Mouse (Mus musculus) liver, adult 2 months (tissue): Measurements from ENCODE around the gene Klhdc1. TPM values are rescaled to one million over a fixed set of nuclear protein-coding genes. Genes with fewer than 3 reads are reported as not detected.

Experiments
- DNase-seq: peaks from one replicate; pipeline ENCODE4 v3.0.0-alpha.2; 2011; ENCODE audit warnings: low read depth, low spot score; ENCODE audit errors: extremely low read depth
- H3K27ac ChIP-seq: fragments of 200-500 bp; replicated peaks from 2 replicates; pipeline ENCODE4 v1.5.1; 2012; ENCODE audit warnings: low read depth, mild to moderate bottlenecking, control low read depth, inconsistent platforms, low read length; ENCODE audit not compliant: insufficient read depth
- H3K27me3 ChIP-seq: fragments of 200-500 bp; 2 replicates; pipeline ENCODE4 v1.6.1; 2012; ENCODE audit warnings: mild to moderate bottlenecking, moderate library complexity, low read length, inconsistent platforms; ENCODE audit not compliant: control insufficient read depth, insufficient read depth
- H3K36me3 ChIP-seq: fragments of 200-500 bp; 2 replicates; pipeline ENCODE4 v1.6.1; 2012; ENCODE audit warnings: low read length, inconsistent platforms; ENCODE audit not compliant: control insufficient read depth, insufficient read depth
- H3K4me1 ChIP-seq: fragments of 200-500 bp; 2 replicates; pipeline ENCODE4 v1.6.1; 2011; ENCODE audit warnings: low read length; ENCODE audit not compliant: control insufficient read depth, insufficient read depth
- H3K4me3 ChIP-seq: fragments of 200-500 bp; 2 replicates; pipeline ENCODE4 v1.5.1; 2011; ENCODE audit warnings: low read depth, mild to moderate bottlenecking, control low read depth, low read length, moderate library complexity; ENCODE audit not compliant: insufficient read depth
- H3K79me2 ChIP-seq: fragments of 200-500 bp; 2 replicates; pipeline ENCODE4 v1.6.1; 2012; ENCODE audit warnings: inconsistent platforms, mild to moderate bottlenecking, low read length, moderate library complexity; ENCODE audit not compliant: control insufficient read depth, insufficient read depth
- H3K9ac ChIP-seq: fragments of 200-500 bp; 2 replicates; pipeline ENCODE4 v1.6.1; 2012; ENCODE audit warnings: low read depth, mild to moderate bottlenecking, control low read depth, inconsistent platforms, low read length
- CTCF ChIP-seq: fragments of 200-500 bp; IDR thresholded peaks from 2 replicates; pipeline ENCODE4 v1.5.1; 2011; ENCODE audit warnings: low read depth, low read length, control low read depth
- POLR2A ChIP-seq: fragments of 200-500 bp; IDR thresholded peaks from 2 replicates; pipeline ENCODE4 v1.6.1; 2011; ENCODE audit warnings: low read length, control low read depth; ENCODE audit not compliant: insufficient read depth; ENCODE audit errors: extremely low read depth
- WGBS: fragments of 180-500 bp; shearing (Covaris S2); methylation state at CpG from one replicate; pipeline ENCODE4 v1.1.7; 2018; 5-methylcytosine and 5-hydroxymethylcytosine counted together
- polyA plus RNA-seq: library from polyadenylated mRNA; depleted of rRNA; stranded (reverse); fragments of >200 nt; gene quantifications from 2 replicates; pipeline ENCODE4 v1.2.3, GENCODE M21; 2012; rRNA removed
- total RNA-seq: library from RNA; depleted of rRNA; stranded (reverse); fragments of >200 nt; gene quantifications from 2 replicates; pipeline ENCODE4 v1.2.3, GENCODE M21; 2014; rRNA removed

The Klhdc1 gene
- total and polyA plus RNA-seq, 2 experiments: 0.10 to 0.46 TPM

DNA sequence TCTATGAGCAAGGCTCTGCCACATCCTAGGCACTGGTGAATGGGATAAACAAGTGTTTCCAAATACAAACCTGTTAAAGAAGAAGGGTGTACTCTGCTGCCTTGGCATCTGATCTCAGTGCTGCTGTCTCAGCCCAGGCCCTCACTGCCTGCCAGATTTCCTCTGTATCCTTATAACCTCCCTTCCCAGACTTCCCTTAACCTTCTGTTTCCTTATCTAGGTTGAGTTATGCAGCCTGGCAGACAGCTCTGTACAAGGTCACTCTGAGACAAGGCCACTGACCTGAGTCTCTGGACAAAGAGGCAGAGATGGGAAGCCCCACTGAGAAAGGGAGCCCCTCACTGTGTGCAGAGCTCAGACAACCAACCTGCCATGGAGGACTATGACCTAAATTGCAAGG lies 77.5 kb downstream of the Klhdc1 start:
- Histone ChIP-seq H3K9ac (no peak overlapping the region), H3K36me3 (peaks cover 70% of the 10 kb centered on the region), H3K27ac (no peak overlapping the region), H3K4me1 (no peaks in the 10 kb centered on the region), H3K4me3 (no peak overlapping the region), H3K27me3 (no peaks in the 10 kb centered on the region), H3K79me2 (no peaks in the 10 kb centered on the region)
- TF ChIP-seq POLR2A (no peak), CTCF (no peak)
- no peak for DNase-seq

- no peaks in the 10 kb centered on the region for H3K79me2 ChIP-seq
- peak; percentile 25 for DNase-seq
- 94% methylated on average over 3 of the region's 3 CpGs for WGBS
- TF ChIP-seq POLR2A (no peak), CTCF (no peak)
- no peaks in the 10 kb centered on the region for H3K27me3 ChIP-seq
- no peaks in the 10 kb centered on the region for H3K4me1 ChIP-seq
- H3K9ac ChIP-seq: no peak overlapping the region
- no peak overlapping the region for H3K27ac ChIP-seq
- peaks cover 43% of the 10 kb centered on the region for H3K36me3 ChIP-seq
- no peak overlapping the region for H3K4me3 ChIP-seq
Observed at GRCm38 (mm10) chr12:69331187-69331586, 90.2 kb downstream of the Klhdc1 start.

GRCm38 (mm10) chr12:69332147-69332546 lies 91.2 kb downstream of the Klhdc1 start:
- no peak for DNase-seq
- 65% methylated on average over 1 of the region's 1 CpGs for WGBS
- TF ChIP-seq CTCF (no peak), POLR2A (no peak)
- H3K9ac ChIP-seq: no peak overlapping the region
- H3K27ac ChIP-seq: no peak overlapping the region
- no peaks in the 10 kb centered on the region for H3K4me1 ChIP-seq
- H3K79me2 ChIP-seq: no peaks in the 10 kb centered on the region
- peaks cover 44% of the 10 kb centered on the region for H3K36me3 ChIP-seq
- no peaks in the 10 kb centered on the region for H3K27me3 ChIP-seq
- no peak overlapping the region for H3K4me3 ChIP-seq

GRCm38 (mm10) chr12:69333547-69333946 lies 92.6 kb downstream of the Klhdc1 start:
- 84% methylated on average over 2 of the region's 2 CpGs for WGBS
- Histone ChIP-seq H3K4me1 (no peaks in the 10 kb centered on the region), H3K27ac (no peak overlapping the region), H3K27me3 (no peaks in the 10 kb centered on the region), H3K79me2 (no peaks in the 10 kb centered on the region; the same call in 1 of the 2 replicates), H3K9ac (no peak overlapping the region), H3K4me3 (no peak overlapping the region), H3K36me3 (peaks cover 44% of the 10 kb centered on the region)
- DNase-seq: no peak
- TF ChIP-seq POLR2A (no peak), CTCF (no peak; the same call in 1 of the 2 replicates)

Other genes starting within 250 kb of the Klhdc1 start
- 137 and 202 TPM in 2 replicates for gene Rps29, start 82.0 kb upstream of the Klhdc1 start, total RNA-seq
- gene Rps29, start 82.0 kb upstream of the Klhdc1 start, polyA plus RNA-seq: 779 and 865 TPM in 2 replicates
- gene Lrr1, start 72.4 kb upstream of the Klhdc1 start, total RNA-seq: 0.67 TPM in 1 of 2 replicates, not detected in the other
- not detected in 2 replicates for gene Lrr1, start 72.4 kb upstream of the Klhdc1 start, polyA plus RNA-seq
- gene Rpl36al, start 57.1 kb upstream of the Klhdc1 start, total RNA-seq: 412 and 466 TPM in 2 replicates
- gene Rpl36al, start 57.1 kb upstream of the Klhdc1 start, polyA plus RNA-seq: 129 and 148 TPM in 2 replicates
- gene Mgat2, start 57.0 kb upstream of the Klhdc1 start, total RNA-seq: 33.9 and 34.0 TPM in 2 replicates
- 15.8 and 16.7 TPM in 2 replicates for gene Mgat2, start 57.0 kb upstream of the Klhdc1 start, polyA plus RNA-seq
- gene Gm49383, start 44.1 kb upstream of the Klhdc1 start, total RNA-seq: 2.4 and 3.3 TPM in 2 replicates
- gene Gm49383, start 44.1 kb upstream of the Klhdc1 start, polyA plus RNA-seq: 1.1 and 1.8 TPM in 2 replicates
- gene Dnaaf2, start 42.7 kb upstream of the Klhdc1 start, total RNA-seq: 0.74 and 1.0 TPM in 2 replicates
- 0.64 and 1.1 TPM in 2 replicates for gene Dnaaf2, start 42.7 kb upstream of the Klhdc1 start, polyA plus RNA-seq
- 0.92 and 1.5 TPM in 2 replicates for gene Gm49384, start 36.9 kb upstream of the Klhdc1 start, total RNA-seq
- 0.87 TPM in 1 of 2 replicates, not detected in the other for gene Gm49384, start 36.9 kb upstream of the Klhdc1 start, polyA plus RNA-seq
- 0.74 and 1.8 TPM in 2 replicates for gene Pole2, start 13.0 kb upstream of the Klhdc1 start, total RNA-seq
- gene Pole2, start 13.0 kb upstream of the Klhdc1 start, polyA plus RNA-seq: 0.24 and 0.36 TPM in 2 replicates
- 40.5 and 43.0 TPM in 2 replicates for gene Klhdc2, start 55.5 kb downstream of the Klhdc1 start, total RNA-seq
- 22.2 TPM in 2 replicates for gene Klhdc2, start 55.5 kb downstream of the Klhdc1 start, polyA plus RNA-seq
- 14.6 and 16.0 TPM in 2 replicates for gene Nemf, start 116.0 kb downstream of the Klhdc1 start, total RNA-seq
- 1.7 and 2.2 TPM in 2 replicates for gene Nemf, start 116.0 kb downstream of the Klhdc1 start, polyA plus RNA-seq
- gene Arf6, start 131.0 kb downstream of the Klhdc1 start, total RNA-seq: 40.7 and 48.3 TPM in 2 replicates
- 62.7 and 66.7 TPM in 2 replicates for gene Arf6, start 131.0 kb downstream of the Klhdc1 start, polyA plus RNA-seq
- 0.20 and 0.37 TPM in 2 replicates for gene Gm9887, start 131.3 kb downstream of the Klhdc1 start, total RNA-seq
- gene Gm9887, start 131.3 kb downstream of the Klhdc1 start, polyA plus RNA-seq: 0.48 and 0.85 TPM in 2 replicates